Mouse (Mus musculus) testis, adult 2 months (tissue): ENCODE results near the gene Azin2. TPM values are rescaled to one million over a fixed set of nuclear protein-coding genes. Genes with fewer than 3 reads are reported as not detected.
A peak's percentile ranks its signal among the peaks of the same experiment; 100 is the strongest.

ENCODE experiments used
- H3K27ac ChIP-seq: fragments of 200-500 bp; 2 replicates; pipeline ENCODE4 v1.5.1; 2012; ENCODE audit warnings: low read depth, low read length; ENCODE audit not compliant: control insufficient read depth, insufficient read depth
- H3K27me3 ChIP-seq: fragments of 200-500 bp; 2 replicates; pipeline ENCODE4 v1.6.1; 2012; ENCODE audit warnings: mild to moderate bottlenecking, low read length, moderate library complexity; ENCODE audit not compliant: control insufficient read depth, insufficient read depth
- H3K36me3 ChIP-seq: fragments of 200-500 bp; 2 replicates; pipeline ENCODE4 v1.6.1; 2012; ENCODE audit warnings: mild to moderate bottlenecking, low read length; ENCODE audit not compliant: control insufficient read depth, insufficient read depth
- H3K4me1 ChIP-seq: fragments of 200-500 bp; 2 replicates; pipeline ENCODE4 v1.6.1; 2012; ENCODE audit warnings: low read length; ENCODE audit not compliant: control insufficient read depth, insufficient read depth
- H3K4me3 ChIP-seq: fragments of 200-500 bp; 2 replicates; pipeline ENCODE4 v1.5.1; 2012; ENCODE audit warnings: low read depth, mild to moderate bottlenecking, low read length, moderate library complexity, mixed read lengths; ENCODE audit not compliant: control insufficient read depth
- CTCF ChIP-seq: fragments of 200-500 bp; IDR thresholded peaks from 2 replicates; pipeline ENCODE4 v1.5.1; 2012; ENCODE audit warnings: low read depth, mild to moderate bottlenecking, inconsistent platforms, low read length, moderate library complexity; ENCODE audit not compliant: control insufficient read depth, insufficient read depth, insufficient replicate concordance
- POLR2A ChIP-seq: fragments of 200-500 bp; IDR thresholded peaks from 2 replicates; pipeline ENCODE4 v1.6.1; 2012; ENCODE audit warnings: low read depth, mild to moderate bottlenecking, inconsistent platforms, low read length, moderate library complexity; ENCODE audit not compliant: control insufficient read depth
- polyA plus RNA-seq: library from polyadenylated mRNA; depleted of rRNA; stranded (reverse); fragments of >200 nt; gene quantifications from 2 replicates; pipeline ENCODE4 v1.2.3, GENCODE M21; 2012

The Azin2 gene
- polyA plus RNA-seq, 1 experiment: 213 TPM

GRCm38 (mm10) chr4:128888436-128888990 is 73.7 kb downstream of the Azin2 start:
- Histone ChIP-seq H3K4me1 (peaks cover 13% of the 10 kb centered on the region), H3K4me3 (no peak overlapping the region), H3K27me3 (no peaks in the 10 kb centered on the region; the same call in 1 of the 2 replicates), H3K27ac (no peak overlapping the region), H3K36me3 (no peaks in the 10 kb centered on the region)
- TF ChIP-seq CTCF (no peak), POLR2A (no peak)

- no peak overlapping the region for H3K27ac ChIP-seq
Measured at GRCm38 (mm10) chr4:128887641-128888091, 74.6 kb downstream of the Azin2 start.

GRCm38 (mm10) chr4:128887026-128887425 is 75.2 kb downstream of the Azin2 start:
- Histone ChIP-seq H3K36me3 (no peaks in the 10 kb centered on the region), H3K4me3 (no peak overlapping the region), H3K4me1 (peaks cover 17% of the 10 kb centered on the region), H3K27me3 (no peaks in the 10 kb centered on the region; the same call in 1 of the 2 replicates), H3K27ac (no peak overlapping the region)
- TF ChIP-seq CTCF: no peak
- no peak for TF ChIP-seq POLR2A

More at GRCm38 (mm10) chr4:128887641-128888091, 74.6 kb downstream of the Azin2 start:
- no peak overlapping the region for H3K4me3 ChIP-seq
- peaks cover 17% of the 10 kb centered on the region for H3K4me1 ChIP-seq
- no peaks in the 10 kb centered on the region; the same call in 1 of the 2 replicates for H3K27me3 ChIP-seq
- TF ChIP-seq CTCF: no peak
- no peak for TF ChIP-seq POLR2A
- no peaks in the 10 kb centered on the region for H3K36me3 ChIP-seq

- no peak overlapping the region for H3K27ac ChIP-seq
- H3K36me3 ChIP-seq: no peaks in the 10 kb centered on the region
- no peak overlapping the region for H3K4me3 ChIP-seq
- H3K4me1 ChIP-seq: peaks cover 17% of the 10 kb centered on the region
- no peak for TF ChIP-seq POLR2A
- TF ChIP-seq CTCF: no peak
- no peaks in the 10 kb centered on the region; the same call in 1 of the 2 replicates for H3K27me3 ChIP-seq
Measured at GRCm38 (mm10) chr4:128886571-128886970, 75.7 kb downstream of the Azin2 start.

GRCm38 (mm10) chr4:128885540-128885939 is 76.7 kb downstream of the Azin2 start:
- H3K4me1 ChIP-seq: peaks cover 17% of the 10 kb centered on the region
- H3K4me3 ChIP-seq: no peak overlapping the region
- no peak for TF ChIP-seq CTCF
- TF ChIP-seq POLR2A: no peak
- H3K27me3 ChIP-seq: no peaks in the 10 kb centered on the region; the same call in 1 of the 2 replicates
- no peaks in the 10 kb centered on the region for H3K36me3 ChIP-seq
- no peak overlapping the region for H3K27ac ChIP-seq

GRCm38 (mm10) chr4:128884711-128885095 is 77.5 kb downstream of the Azin2 start:
- no peak overlapping the region for H3K27ac ChIP-seq
- TF ChIP-seq CTCF (no peak), POLR2A (no peak)
- H3K4me1 ChIP-seq: peaks cover 17% of the 10 kb centered on the region
- no peaks in the 10 kb centered on the region for H3K36me3 ChIP-seq
- H3K27me3 ChIP-seq: no peaks in the 10 kb centered on the region; the same call in 1 of the 2 replicates
- no peak overlapping the region for H3K4me3 ChIP-seq

- Histone ChIP-seq H3K4me1 (peaks cover 17% of the 10 kb centered on the region), H3K27ac (no peak overlapping the region), H3K27me3 (no peaks in the 10 kb centered on the region; the same call in 1 of the 2 replicates), H3K4me3 (peak overlapping the region; percentile 90), H3K36me3 (no peaks in the 10 kb centered on the region)
- no peak for TF ChIP-seq CTCF
- 0 out of 2 replicates have a peak, but pooled peaks have one; percentile 13 for TF ChIP-seq POLR2A
Measured at GRCm38 (mm10) chr4:128883801-128884710, 78.2 kb downstream of the Azin2 start.
